Mouse (Mus musculus) myocyte (in vitro differentiated cells): ENCODE measurements around the gene Tmem41b. TPM values are rescaled to one million over a fixed set of nuclear protein-coding genes. Genes with fewer than 3 reads are reported as not detected.
A peak's percentile ranks its signal among the peaks of the same experiment; 100 is the strongest.
"Not testable (repeated sequence)": the region's sequence is repeated elsewhere in the genome, so short reads cannot be mapped to it uniquely, and the experiment has no call there.

ENCODE experiments used
- H3K27me3 ChIP-seq: one replicate; pipeline ENCODE4 v1.6.1; 2011; ENCODE audit not compliant: control insufficient read depth, insufficient read depth, insufficient read length
- H3K36me3 ChIP-seq: one replicate; pipeline ENCODE4 v1.6.1; 2011; ENCODE audit not compliant: control insufficient read depth, insufficient read depth
- H3K4me2 ChIP-seq: one replicate; pipeline ENCODE4 v1.6.1; 2011; ENCODE audit warnings: low read depth, control low read depth
- H3K4me3 ChIP-seq: one replicate; pipeline ENCODE4 v1.5.1; 2011; ENCODE audit warnings: mild to moderate bottlenecking, control low read depth, moderate library complexity
- H3K79me2 ChIP-seq: one replicate; pipeline ENCODE4 v1.6.1; 2011; ENCODE audit not compliant: control insufficient read depth, insufficient read depth
- H3ac ChIP-seq: one replicate; pipeline ENCODE4 v1.6.1; 2011; ENCODE audit not compliant: control insufficient read depth, insufficient read length
- CEBPB ChIP-seq: IDR thresholded peaks from 2 replicates; pipeline ENCODE4 v1.6.1; 2011; ENCODE audit warnings: mild to moderate bottlenecking, moderate library complexity; ENCODE audit not compliant: poor library complexity, insufficient read depth, severe bottlenecking
- E2F4 ChIP-seq: IDR thresholded peaks from one replicate; pipeline ENCODE4 v1.6.1; 2011; ENCODE audit warnings: mild to moderate bottlenecking, control low read depth, moderate library complexity; ENCODE audit not compliant: insufficient read depth
- MAX ChIP-seq: IDR thresholded peaks from one replicate; pipeline ENCODE4 v1.6.1; 2011; ENCODE audit warnings: low read depth, mild to moderate bottlenecking, control low read depth
- MYOD1 ChIP-seq, 3 experiments: IDR thresholded peaks; one replicate each; pipeline ENCODE4 v1.6.1; 2011; ENCODE audit warnings: control low read depth in 2 of 3, low read depth in 2 of 3, mild to moderate bottlenecking in 2 of 3, moderate library complexity in 1 of 3; ENCODE audit not compliant: insufficient read length in 2 of 3, control insufficient read depth in 1 of 3
- MYOG ChIP-seq, 3 experiments: IDR thresholded peaks; one replicate each; pipeline ENCODE4 v1.6.1; 2011; ENCODE audit warnings: control low read depth in 2 of 3, low read depth in 2 of 3, mild to moderate bottlenecking in 2 of 3; ENCODE audit not compliant: insufficient read length in 2 of 3, control insufficient read depth in 1 of 3, insufficient read depth in 1 of 3
- POLR2A ChIP-seq: IDR thresholded peaks from one replicate; pipeline ENCODE4 v1.6.1; 2011; ENCODE audit warnings: low read depth, mild to moderate bottlenecking, control low read depth, moderate library complexity; ENCODE audit not compliant: insufficient read length
- POLR2AphosphoS2 ChIP-seq: IDR thresholded peaks from one replicate; pipeline ENCODE4 v1.6.1; 2011; ENCODE audit warnings: low read depth, control low read depth; ENCODE audit not compliant: insufficient read length
- REST ChIP-seq: IDR thresholded peaks from one replicate; pipeline ENCODE4 v1.6.1; 2011; ENCODE audit warnings: mild to moderate bottlenecking, control low read depth, moderate library complexity; ENCODE audit not compliant: insufficient read depth, insufficient read length
- SRF ChIP-seq: IDR thresholded peaks from one replicate; pipeline ENCODE4 v1.6.1; 2011; ENCODE audit warnings: low read depth; ENCODE audit not compliant: control insufficient read depth, insufficient read length
- TCF12 ChIP-seq: IDR thresholded peaks from one replicate; pipeline ENCODE4 v1.6.1; 2011; ENCODE audit warnings: mild to moderate bottlenecking, control low read depth; ENCODE audit not compliant: poor library complexity, insufficient read depth, severe bottlenecking
- TCF3 ChIP-seq: IDR thresholded peaks from one replicate; pipeline ENCODE4 v1.6.1; 2011; ENCODE audit warnings: low read depth, control low read depth; ENCODE audit not compliant: insufficient read length
- USF1 ChIP-seq: IDR thresholded peaks from one replicate; pipeline ENCODE4 v1.6.1; 2011; ENCODE audit warnings: low read depth, mild to moderate bottlenecking, control low read depth, moderate library complexity
- polyA plus RNA-seq: library from polyadenylated mRNA; unstranded; fragments of >200 nt; fragmentation: generic; extraction: Trizol; gene quantifications from one replicate; pipeline ENCODE4 v1.2.1, GENCODE M21; 2012; ENCODE audit warnings: missing spikeins

The Tmem41b gene
- polyA plus RNA-seq, 1 experiment: 32.2 TPM

DNA sequence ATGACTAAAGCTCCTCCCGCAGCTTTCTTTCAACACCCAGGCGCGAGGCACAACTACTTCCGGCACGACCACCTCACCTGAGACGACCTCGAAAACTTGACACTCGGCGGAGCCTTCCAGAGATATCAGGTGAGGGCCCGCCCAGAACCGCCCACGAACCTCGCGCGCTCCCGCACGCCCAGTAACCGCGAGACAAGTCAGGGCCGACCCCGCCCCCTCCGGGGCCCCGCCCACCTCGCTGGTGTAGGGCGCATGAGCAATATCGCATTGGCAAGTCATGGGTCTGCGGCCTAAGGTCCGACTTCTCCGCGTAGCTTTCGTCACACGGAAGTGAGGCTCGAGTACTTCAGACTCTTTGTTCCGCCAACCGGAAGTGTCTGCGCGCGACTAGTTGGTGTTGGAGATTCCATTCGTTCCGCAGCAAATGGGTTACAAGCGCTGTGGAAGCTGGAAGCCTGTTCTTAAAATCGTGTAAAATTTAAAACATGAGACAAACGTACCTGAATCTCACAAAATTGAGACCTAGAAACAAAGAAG is 528 bp downstream of the Tmem41b start:
- Histone ChIP-seq H3ac (peak overlapping the region; percentile 88), H3K4me3 (peak overlapping the region; percentile 67), H3K79me2 (peaks cover 25% of the 10 kb centered on the region), H3K27me3 (no peaks in the 10 kb centered on the region), H3K36me3 (peaks cover 16% of the 10 kb centered on the region), H3K4me2 (peak overlapping the region; percentile 99)
- TF ChIP-seq POLR2AphosphoS2 (peak; percentile 10), REST (no peak), POLR2A (peak; percentile 43), SRF (no peak), CEBPB (peak; percentile 44; the same call in 1 of the 2 replicates), E2F4 (no peak), TCF12 (no peak)

GRCm38 (mm10) chr7:109985661-109986132 is 1.0 kb downstream of the Tmem41b start:
- TF ChIP-seq MYOD1 (IDR thresholded peaks at IDR 0.05; ENCODE audit: control insufficient read depth in 1 of 3, insufficient read length in 2 of 3, low read depth in 2 of 3) (no peak), TCF3 (no peak), REST (no peak), MAX (no peak), POLR2AphosphoS2 (no peak), MYOG (IDR thresholded peaks at IDR 0.05; ENCODE audit: control insufficient read depth in 1 of 3, insufficient read depth in 1 of 3, insufficient read length in 2 of 3, low read depth in 2 of 3) (no peak), USF1 (no peak), CEBPB (no peak), SRF (no peak), E2F4 (no peak), POLR2A (no peak)
- Histone ChIP-seq H3K4me2 (peak overlapping the region; percentile 79), H3K4me3 (peak overlapping the region; percentile 67), H3K79me2 (peaks cover 25% of the 10 kb centered on the region), H3ac (peak overlapping the region; percentile 88), H3K36me3 (peaks cover 18% of the 10 kb centered on the region), H3K27me3 (no peaks in the 10 kb centered on the region)

- peak overlapping the region; percentile 79 for H3K4me2 ChIP-seq
- peak overlapping the region; percentile 67 for H3K4me3 ChIP-seq
- H3K36me3 ChIP-seq: peaks cover 28% of the 10 kb centered on the region
- not testable (repeated sequence) for H3K27me3 ChIP-seq, H3ac ChIP-seq
- H3K79me2 ChIP-seq: peaks cover 25% of the 10 kb centered on the region
Measured at GRCm38 (mm10) chr7:109984608-109985007, 2.1 kb downstream of the Tmem41b start.

- H3K79me2 ChIP-seq, H3K4me2 ChIP-seq, H3K27me3 ChIP-seq, H3K4me3 ChIP-seq, H3ac ChIP-seq: not testable (repeated sequence)
- peaks cover 52% of the 10 kb centered on the region for H3K36me3 ChIP-seq
Measured at GRCm38 (mm10) chr7:109977131-109977530, 9.6 kb downstream of the Tmem41b start.

DNA sequence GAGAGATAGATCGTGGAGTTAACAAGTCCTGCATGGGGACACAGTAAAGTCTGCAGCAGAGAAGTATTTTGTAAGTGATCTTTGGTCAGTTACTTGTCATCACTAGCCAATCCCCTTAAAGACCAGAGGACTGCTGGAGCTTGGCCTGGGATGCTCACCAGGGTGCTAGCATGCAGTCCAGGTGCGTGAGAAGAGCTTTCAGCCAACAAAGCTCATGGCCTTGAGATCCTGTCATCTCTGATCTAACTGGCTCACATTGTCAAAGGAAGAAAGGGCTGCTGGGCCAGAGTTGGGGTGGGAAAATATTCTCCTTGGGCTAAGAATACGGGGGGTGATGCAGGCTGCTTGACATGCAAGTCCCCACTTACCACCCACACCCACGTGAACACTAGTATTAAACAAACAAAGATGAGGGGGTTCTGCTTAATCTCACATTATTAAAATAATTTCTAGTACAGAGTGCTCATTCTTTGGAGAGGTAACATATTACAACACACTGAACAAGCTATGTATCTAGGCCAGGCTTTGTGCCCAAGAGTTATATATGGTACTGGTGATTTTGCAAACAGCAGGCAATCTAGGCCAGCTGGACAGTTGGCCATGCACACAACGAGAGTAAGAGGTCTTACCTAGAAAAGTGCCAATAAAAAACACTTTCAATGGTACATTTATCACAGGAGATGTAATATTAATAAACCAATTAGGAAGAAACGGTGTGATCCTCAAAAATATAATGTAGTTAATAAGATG is 10.6 kb downstream of the Tmem41b start:
- no peak overlapping the region for H3ac ChIP-seq
- peaks cover 43% of the 10 kb centered on the region for H3K36me3 ChIP-seq
- H3K79me2 ChIP-seq: no peaks in the 10 kb centered on the region

More for the DNA sequence above, 10.6 kb downstream of the Tmem41b start:
- Histone ChIP-seq H3K4me3 (no peak overlapping the region), H3K4me2 (no peak overlapping the region), H3K27me3 (no peaks in the 10 kb centered on the region)
- TF ChIP-seq E2F4: no peak
- TF ChIP-seq SRF: no peak
- TF ChIP-seq POLR2AphosphoS2: no peak
- no peak for TF ChIP-seq REST
- TF ChIP-seq MYOG (IDR thresholded peaks at IDR 0.05; ENCODE audit: control insufficient read depth in 1 of 3, insufficient read depth in 1 of 3, insufficient read length in 2 of 3, low read depth in 2 of 3): no peak
- TF ChIP-seq CEBPB: no peak
- TF ChIP-seq TCF12: no peak
- TF ChIP-seq POLR2A: no peak
